Mouse (Mus musculus): ENCODE measurements around the gene Mfsd6. TPM values are rescaled to one million over a fixed set of nuclear protein-coding genes. Genes with fewer than 3 reads are reported as not detected.

Gene Mfsd6
- polyA plus RNA-seq, 1 experiment from 2014 or later, result 0.79 TPM

Other genes with a start within 250 kb of the Mfsd6 start
- 9.2 and 9.4 TPM in 2 replicates for gene Nab1, start 226.8 kb downstream of the Mfsd6 start, polyA plus RNA-seq (2016; fragmentation: Nextera tagmentation; extraction: Ambion mirVana)
- 11.9 and 13.7 TPM in 2 replicates for gene Nemp2, start 96.8 kb downstream of the Mfsd6 start, polyA plus RNA-seq (2016; fragmentation: Nextera tagmentation; extraction: Ambion mirVana)
- 21.0 and 21.9 TPM in 2 replicates for gene Inpp1, start 90.2 kb upstream of the Mfsd6 start, polyA plus RNA-seq (2016; fragmentation: Nextera tagmentation; extraction: Ambion mirVana)
- gene Hibch, start 117.5 kb upstream of the Mfsd6 start, polyA plus RNA-seq (2016; fragmentation: Nextera tagmentation; extraction: Ambion mirVana), result 24.2 and 26.2 TPM in 2 replicates

Data from limb, embryonic 12.5 days (tissue).